Mouse (Mus musculus): Measurements from ENCODE around the gene Slc35f3. TPM values are rescaled to one million over a fixed set of nuclear protein-coding genes. Genes with fewer than 3 reads are reported as not detected.

Gene Slc35f3
- polyA plus RNA-seq, 1 experiment from 2014 or later = 1.4 TPM

DNA sequence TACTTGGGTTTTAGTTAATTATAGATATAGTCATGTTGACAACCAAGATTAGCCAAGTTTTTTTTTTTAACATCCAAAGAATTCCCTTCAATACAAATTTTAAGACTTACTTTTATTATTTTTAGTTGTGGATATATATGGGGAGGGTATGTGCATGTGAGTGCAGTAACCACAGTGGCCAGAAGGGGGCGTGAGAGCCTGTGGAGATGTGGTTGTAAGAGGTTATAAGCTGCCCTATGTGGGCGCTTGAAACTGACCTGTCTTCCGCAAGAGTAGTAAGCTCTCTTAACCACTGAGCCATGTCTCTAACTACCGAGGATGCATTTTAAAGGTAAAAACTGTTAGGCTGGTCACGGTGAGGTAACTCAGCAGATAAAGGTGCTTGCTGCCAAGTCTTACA is 45.1 kb downstream of the Slc35f3 start:
- no peaks in the 10 kb centered on the region for H3K9me3 ChIP-seq (ENCODE audit: control insufficient read depth, low read depth, low read length)
- no peaks in the 10 kb centered on the region for H3K4me1 ChIP-seq (ENCODE audit: control insufficient read depth, insufficient read depth, low read length)
- no peaks in the 10 kb centered on the region for H3K27me3 ChIP-seq (ENCODE audit: control insufficient read depth, insufficient read depth, low read length)
- no peak overlapping the region for H3K4me3 ChIP-seq (ENCODE audit: low read depth, low read length)
- no peak overlapping the region for H3K9ac ChIP-seq (replicated peaks; ENCODE audit: low read depth, low read length)
- no peak overlapping the region for H3K27ac ChIP-seq (ENCODE audit: low read length)
- H3K4me2 ChIP-seq (replicated peaks; ENCODE audit: low read depth, low read length) = no peak overlapping the region
- H3K36me3 ChIP-seq (ENCODE audit: control insufficient read depth, insufficient read depth, low read length) = no peaks in the 10 kb centered on the region
- ATAC-seq (ENCODE audit: insufficient number of reproducible peaks, insufficient read depth, low FRiP score, low read depth) = no peak
- 83% methylated on average over 5 of the region's 5 CpGs for WGBS

DNA sequence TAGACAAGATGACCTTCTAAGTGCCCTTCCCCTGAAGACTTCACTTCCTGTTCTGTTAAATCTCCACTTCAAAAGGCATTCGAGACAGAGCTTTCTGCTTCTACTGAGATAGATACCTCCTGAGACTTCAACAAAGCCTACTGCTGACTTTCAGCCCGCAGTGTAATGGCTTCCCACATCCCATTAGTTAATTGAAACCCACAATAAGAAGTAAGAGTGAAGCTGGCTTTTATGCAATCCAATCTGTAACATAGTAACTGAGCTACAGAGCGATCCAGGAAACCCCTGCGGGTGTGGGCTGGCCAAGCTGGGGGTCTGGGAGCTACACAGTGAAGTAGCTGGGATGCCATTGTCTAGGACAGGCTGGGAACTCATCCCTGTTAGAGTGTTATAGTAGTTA is 46.7 kb downstream of the Slc35f3 start:
- 57% methylated on average over 4 of the region's 4 CpGs for WGBS
- ATAC-seq (ENCODE audit: insufficient number of reproducible peaks, insufficient read depth, low FRiP score, low read depth) = no peak
- no peaks in the 10 kb centered on the region for H3K9me3 ChIP-seq (ENCODE audit: control insufficient read depth, low read depth, low read length)

DNA sequence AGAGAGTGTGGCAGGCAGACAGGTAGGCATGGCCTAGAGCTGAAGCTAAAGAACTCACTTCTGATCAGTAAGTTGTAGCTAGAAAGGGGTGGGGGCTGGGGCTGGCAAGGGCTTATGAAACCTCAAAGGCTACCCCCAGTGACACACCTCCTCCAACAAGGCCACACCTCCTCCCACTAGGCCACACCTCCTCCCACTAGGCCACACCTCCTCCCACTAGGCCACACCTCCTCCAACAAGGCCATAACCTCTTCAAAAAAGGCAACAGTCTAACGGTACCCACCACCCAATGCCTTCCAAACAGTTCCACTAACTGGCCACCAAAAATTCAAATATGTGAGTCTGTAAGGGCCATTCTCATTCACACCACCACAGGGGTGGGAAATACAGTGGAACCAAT is 54.9 kb downstream of the Slc35f3 start:
- H3K27ac ChIP-seq (ENCODE audit: low read length) = no peak overlapping the region
- 70% methylated on average over 1 of the region's 1 CpGs for WGBS
- H3K9ac ChIP-seq (replicated peaks; ENCODE audit: low read depth, low read length) = no peak overlapping the region
- H3K4me1 ChIP-seq (ENCODE audit: control insufficient read depth, insufficient read depth, low read length) = no peaks in the 10 kb centered on the region
- no peaks in the 10 kb centered on the region for H3K27me3 ChIP-seq (ENCODE audit: control insufficient read depth, insufficient read depth, low read length)
- no peak overlapping the region for H3K4me3 ChIP-seq (ENCODE audit: low read depth, low read length)
- H3K9me3 ChIP-seq (ENCODE audit: control insufficient read depth, low read depth, low read length) = no peaks in the 10 kb centered on the region
- H3K36me3 ChIP-seq (ENCODE audit: control insufficient read depth, insufficient read depth, low read length) = no peaks in the 10 kb centered on the region
- no peak overlapping the region for H3K4me2 ChIP-seq (replicated peaks; ENCODE audit: low read depth, low read length)
- no peak for ATAC-seq (ENCODE audit: insufficient number of reproducible peaks, insufficient read depth, low FRiP score, low read depth)

More for the DNA sequence above, 46.7 kb downstream of the Slc35f3 start:
- no peaks in the 10 kb centered on the region for H3K36me3 ChIP-seq (ENCODE audit: control insufficient read depth, insufficient read depth, low read length)
- H3K9ac ChIP-seq (replicated peaks; ENCODE audit: low read depth, low read length) = no peak overlapping the region
- H3K27me3 ChIP-seq (ENCODE audit: control insufficient read depth, insufficient read depth, low read length) = no peaks in the 10 kb centered on the region
- no peaks in the 10 kb centered on the region for H3K4me1 ChIP-seq (ENCODE audit: control insufficient read depth, insufficient read depth, low read length)
- no peak overlapping the region for H3K4me3 ChIP-seq (ENCODE audit: low read depth, low read length)
- no peak overlapping the region for H3K27ac ChIP-seq (ENCODE audit: low read length)
- no peak overlapping the region for H3K4me2 ChIP-seq (replicated peaks; ENCODE audit: low read depth, low read length)

DNA sequence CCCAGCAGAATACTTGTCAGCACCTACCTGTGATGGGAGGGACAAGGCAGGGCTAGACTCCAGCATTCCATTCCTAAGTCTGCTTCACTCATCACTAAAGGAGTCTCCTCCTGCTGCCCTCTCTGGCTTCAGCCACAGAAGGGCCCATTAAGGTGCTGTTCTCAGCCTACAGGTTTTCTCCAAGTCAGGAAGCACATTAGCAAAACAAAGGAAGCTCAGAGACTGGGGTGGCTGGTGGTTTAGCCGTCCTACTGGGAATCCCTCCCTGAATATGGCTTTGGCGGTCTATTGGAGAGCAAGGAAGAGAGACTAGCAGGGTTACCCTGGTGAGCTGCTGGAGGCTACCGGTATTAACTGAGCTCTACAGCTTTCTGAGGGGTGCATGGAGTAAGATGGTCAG is 59.6 kb downstream of the Slc35f3 start:
- ATAC-seq (ENCODE audit: insufficient number of reproducible peaks, insufficient read depth, low FRiP score, low read depth) = no peak
- WGBS = 47% methylated on average over 3 of the region's 3 CpGs
- H3K4me2 ChIP-seq (replicated peaks; ENCODE audit: low read depth, low read length) = no peak overlapping the region
- no peaks in the 10 kb centered on the region for H3K9me3 ChIP-seq (ENCODE audit: control insufficient read depth, low read depth, low read length)
- no peak overlapping the region for H3K27ac ChIP-seq (ENCODE audit: low read length)
- H3K4me3 ChIP-seq (ENCODE audit: low read depth, low read length) = no peak overlapping the region
- H3K9ac ChIP-seq (replicated peaks; ENCODE audit: low read depth, low read length) = no peak overlapping the region
- no peaks in the 10 kb centered on the region for H3K27me3 ChIP-seq (ENCODE audit: control insufficient read depth, insufficient read depth, low read length)
- no peaks in the 10 kb centered on the region for H3K36me3 ChIP-seq (ENCODE audit: control insufficient read depth, insufficient read depth, low read length)
- no peaks in the 10 kb centered on the region for H3K4me1 ChIP-seq (ENCODE audit: control insufficient read depth, insufficient read depth, low read length)

DNA sequence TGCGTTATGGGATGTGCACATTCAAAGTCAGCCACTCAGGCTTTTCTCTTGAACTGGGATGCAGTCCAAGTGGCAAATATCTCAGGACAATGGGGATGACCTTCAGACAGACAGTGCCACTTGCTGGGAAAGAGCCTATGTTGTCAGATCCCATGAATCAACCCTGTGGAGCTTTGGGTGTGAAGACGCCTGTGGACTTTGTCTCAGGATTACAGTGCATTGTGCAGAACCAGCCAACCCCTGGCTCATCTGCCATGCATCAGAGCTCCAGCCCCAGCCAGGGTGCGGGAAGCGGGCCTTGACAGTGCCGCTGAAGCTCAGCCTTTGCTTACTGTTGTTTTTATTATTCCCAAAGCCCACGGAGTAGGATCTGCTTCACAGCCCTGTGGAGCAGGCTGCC is 60.9 kb downstream of the Slc35f3 start:
- no peak for ATAC-seq (ENCODE audit: insufficient number of reproducible peaks, insufficient read depth, low FRiP score, low read depth)
- H3K9ac ChIP-seq (replicated peaks; ENCODE audit: low read depth, low read length) = no peak overlapping the region
- H3K36me3 ChIP-seq (ENCODE audit: control insufficient read depth, insufficient read depth, low read length) = no peaks in the 10 kb centered on the region
- H3K4me1 ChIP-seq (ENCODE audit: control insufficient read depth, insufficient read depth, low read length) = no peaks in the 10 kb centered on the region
- no peaks in the 10 kb centered on the region for H3K9me3 ChIP-seq (ENCODE audit: control insufficient read depth, low read depth, low read length)
- no peak overlapping the region for H3K4me3 ChIP-seq (ENCODE audit: low read depth, low read length)
- H3K27me3 ChIP-seq (ENCODE audit: control insufficient read depth, insufficient read depth, low read length) = no peaks in the 10 kb centered on the region
- no peak overlapping the region for H3K27ac ChIP-seq (ENCODE audit: low read length)
- 70% methylated on average over 6 of the region's 6 CpGs for WGBS
- H3K4me2 ChIP-seq (replicated peaks; ENCODE audit: low read depth, low read length) = no peak overlapping the region

DNA sequence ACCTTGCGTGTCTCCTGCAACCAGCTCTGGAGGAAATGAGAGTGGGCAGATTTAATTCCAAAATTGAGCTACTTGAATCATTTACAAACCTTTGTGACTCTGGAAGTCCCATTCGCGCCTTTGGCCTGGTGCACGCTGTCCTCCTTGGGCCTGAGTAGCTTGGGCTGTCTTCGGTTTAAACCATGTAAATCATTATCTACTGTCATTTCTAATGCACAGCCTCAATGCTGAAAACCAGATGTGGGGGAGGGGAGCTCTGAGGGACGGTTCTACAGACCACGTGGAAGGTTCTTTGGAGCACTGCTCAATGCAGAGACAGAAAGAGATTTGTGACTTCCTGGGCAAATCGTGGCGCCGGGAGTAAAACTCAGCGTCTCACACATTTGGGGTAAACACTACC is 61.7 kb downstream of the Slc35f3 start:
- 54% methylated on average over 11 of the region's 11 CpGs for WGBS
- no peaks in the 10 kb centered on the region for H3K36me3 ChIP-seq (ENCODE audit: control insufficient read depth, insufficient read depth, low read length)
- H3K9me3 ChIP-seq (ENCODE audit: control insufficient read depth, low read depth, low read length) = no peaks in the 10 kb centered on the region
- no peaks in the 10 kb centered on the region for H3K27me3 ChIP-seq (ENCODE audit: control insufficient read depth, insufficient read depth, low read length)
- no peak overlapping the region for H3K4me2 ChIP-seq (replicated peaks; ENCODE audit: low read depth, low read length)
- H3K27ac ChIP-seq (ENCODE audit: low read length) = no peak overlapping the region
- no peak for ATAC-seq (ENCODE audit: insufficient number of reproducible peaks, insufficient read depth, low FRiP score, low read depth)
- H3K4me3 ChIP-seq (ENCODE audit: low read depth, low read length) = no peak overlapping the region
- no peaks in the 10 kb centered on the region for H3K4me1 ChIP-seq (ENCODE audit: control insufficient read depth, insufficient read depth, low read length)
- H3K9ac ChIP-seq (replicated peaks; ENCODE audit: low read depth, low read length) = no peak overlapping the region

DNA sequence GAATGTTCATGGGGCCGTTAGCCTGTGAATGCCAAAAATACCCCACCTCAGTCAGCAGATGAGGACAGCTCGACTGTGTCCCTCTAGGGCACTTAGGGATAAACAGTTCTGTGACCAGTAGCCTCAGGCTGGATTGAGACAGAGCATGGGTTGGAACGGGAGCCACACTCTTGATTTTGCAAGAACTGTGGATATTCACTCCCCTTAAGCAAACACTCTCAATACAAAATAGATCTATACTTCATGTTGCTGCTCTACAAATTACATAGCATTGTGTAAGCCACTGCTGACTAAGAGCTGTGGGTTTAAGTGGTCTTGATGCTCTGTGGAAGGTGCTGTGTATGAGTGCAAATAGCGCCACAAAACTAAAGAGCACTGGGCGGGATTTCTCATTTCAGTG is 62.3 kb downstream of the Slc35f3 start:
- ATAC-seq (ENCODE audit: insufficient number of reproducible peaks, insufficient read depth, low FRiP score, low read depth) = no peak
- 63% methylated on average over 5 of the region's 5 CpGs for WGBS

DNA sequence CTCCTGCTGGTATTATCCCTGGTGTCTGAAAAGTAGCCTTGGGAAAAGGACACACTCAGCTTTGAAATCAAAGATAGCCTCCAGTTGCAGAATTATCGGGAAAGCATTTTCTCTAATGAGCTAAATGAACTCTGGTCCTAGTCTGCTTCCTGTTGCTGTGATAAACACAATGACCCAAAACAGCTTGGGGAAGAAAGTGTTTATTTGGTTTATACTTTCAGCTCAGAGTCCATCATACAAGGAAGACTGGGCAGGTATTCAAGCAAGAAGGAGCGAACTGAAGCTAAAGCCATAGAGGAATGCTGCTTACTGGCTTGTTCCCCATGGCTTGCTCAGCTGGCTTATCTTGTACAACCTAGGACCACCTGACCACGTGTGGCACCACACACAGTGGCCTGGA is 67.9 kb downstream of the Slc35f3 start:
- H3K27ac ChIP-seq (ENCODE audit: low read length) = no peak overlapping the region
- H3K4me3 ChIP-seq (ENCODE audit: low read depth, low read length) = no peak overlapping the region
- H3K9ac ChIP-seq (replicated peaks; ENCODE audit: low read depth, low read length) = no peak overlapping the region
- H3K4me2 ChIP-seq (replicated peaks; ENCODE audit: low read depth, low read length) = no peak overlapping the region
- H3K9me3 ChIP-seq (ENCODE audit: control insufficient read depth, low read depth, low read length) = no peaks in the 10 kb centered on the region
- H3K4me1 ChIP-seq (ENCODE audit: control insufficient read depth, insufficient read depth, low read length) = no peaks in the 10 kb centered on the region
- WGBS = 71% methylated on average over 3 of the region's 3 CpGs
- ATAC-seq (ENCODE audit: insufficient number of reproducible peaks, insufficient read depth, low FRiP score, low read depth) = no peak
- no peaks in the 10 kb centered on the region for H3K27me3 ChIP-seq (ENCODE audit: control insufficient read depth, insufficient read depth, low read length)
- H3K36me3 ChIP-seq (ENCODE audit: control insufficient read depth, insufficient read depth, low read length) = no peaks in the 10 kb centered on the region

More for the DNA sequence above, 62.3 kb downstream of the Slc35f3 start:
- Histone ChIP-seq H3K4me1 (ENCODE audit: control insufficient read depth, insufficient read depth, low read length) (no peaks in the 10 kb centered on the region), H3K4me2 (replicated peaks; ENCODE audit: low read depth, low read length) (no peak overlapping the region), H3K9ac (replicated peaks; ENCODE audit: low read depth, low read length) (no peak overlapping the region), H3K27me3 (ENCODE audit: control insufficient read depth, insufficient read depth, low read length) (no peaks in the 10 kb centered on the region), H3K36me3 (ENCODE audit: control insufficient read depth, insufficient read depth, low read length) (no peaks in the 10 kb centered on the region), H3K27ac (ENCODE audit: low read length) (no peak overlapping the region), H3K9me3 (ENCODE audit: control insufficient read depth, low read depth, low read length) (no peaks in the 10 kb centered on the region), H3K4me3 (ENCODE audit: low read depth, low read length) (no peak overlapping the region)

DNA sequence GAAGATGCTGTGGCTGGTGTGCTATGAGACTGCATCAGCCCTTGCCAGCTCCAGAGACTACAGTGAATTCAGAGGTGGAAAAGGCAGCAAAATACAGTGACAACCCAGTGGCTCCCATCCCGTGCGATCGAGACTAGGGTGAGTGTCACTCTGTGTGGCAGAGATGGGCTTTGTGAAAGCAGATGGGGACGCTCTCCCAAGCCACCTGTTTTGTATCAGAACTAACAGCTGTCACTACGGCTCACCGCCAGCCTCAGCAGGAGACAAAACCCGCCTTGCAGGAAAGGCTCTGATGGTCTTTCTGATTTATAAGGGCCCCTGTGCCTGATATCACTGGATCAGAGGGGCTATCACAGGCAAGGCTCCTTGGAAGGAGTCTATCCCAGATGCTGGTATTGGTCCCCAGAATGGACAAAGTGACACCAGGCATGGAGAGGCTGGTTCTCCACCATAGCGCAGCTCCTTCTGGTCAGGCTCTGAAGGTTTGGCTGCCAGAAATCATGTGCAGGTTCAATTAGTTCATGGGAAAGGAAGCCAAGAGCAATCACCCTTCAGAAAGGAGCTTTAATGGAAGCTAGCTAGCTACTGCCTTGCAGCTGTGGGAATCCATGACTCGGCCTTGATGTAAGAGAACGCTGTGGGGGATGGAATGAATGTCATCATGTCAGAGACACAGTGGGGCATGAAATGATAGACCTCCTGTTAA is 70.1 kb downstream of the Slc35f3 start:
- Histone ChIP-seq H3K4me1 (ENCODE audit: control insufficient read depth, insufficient read depth, low read length) (no peaks in the 10 kb centered on the region), H3K4me3 (ENCODE audit: low read depth, low read length) (no peak overlapping the region), H3K4me2 (replicated peaks; ENCODE audit: low read depth, low read length) (no peak overlapping the region), H3K27ac (ENCODE audit: low read length) (no peak overlapping the region), H3K27me3 (ENCODE audit: control insufficient read depth, insufficient read depth, low read length) (no peaks in the 10 kb centered on the region), H3K36me3 (ENCODE audit: control insufficient read depth, insufficient read depth, low read length) (no peaks in the 10 kb centered on the region), H3K9ac (replicated peaks; ENCODE audit: low read depth, low read length) (no peak overlapping the region), H3K9me3 (ENCODE audit: control insufficient read depth, low read depth, low read length) (no peaks in the 10 kb centered on the region)
- WGBS = 79% methylated on average over 10 of the region's 10 CpGs
- ATAC-seq (ENCODE audit: insufficient number of reproducible peaks, insufficient read depth, low FRiP score, low read depth) = no peak

All from stomach, embryonic 14.5 days (tissue).